Mouse (Mus musculus) brain, adult 2 months (tissue): ENCODE measurements at regions not wholly inside any gene's neighbourhood (a gene's known extent, or its start where the extent isn't known, plus 50 kb on each side); places are given as distances from the start of the nearest gene placed in this dataset.

Experiments used
- DNase-seq: peaks from one replicate; pipeline ENCODE4 v3.0.0; 2011; ENCODE audit warnings: low read depth, low spot score

- no peak for DNase-seq
These were observed 96.1 kb downstream of the Cct6b start for GRCm38 (mm10) chr11:82668026-82668425.

GRCm38 (mm10) chr11:82664076-82664475, 100.0 kb downstream of the Cct6b start:
- DNase-seq: peak; percentile 72

DNA sequence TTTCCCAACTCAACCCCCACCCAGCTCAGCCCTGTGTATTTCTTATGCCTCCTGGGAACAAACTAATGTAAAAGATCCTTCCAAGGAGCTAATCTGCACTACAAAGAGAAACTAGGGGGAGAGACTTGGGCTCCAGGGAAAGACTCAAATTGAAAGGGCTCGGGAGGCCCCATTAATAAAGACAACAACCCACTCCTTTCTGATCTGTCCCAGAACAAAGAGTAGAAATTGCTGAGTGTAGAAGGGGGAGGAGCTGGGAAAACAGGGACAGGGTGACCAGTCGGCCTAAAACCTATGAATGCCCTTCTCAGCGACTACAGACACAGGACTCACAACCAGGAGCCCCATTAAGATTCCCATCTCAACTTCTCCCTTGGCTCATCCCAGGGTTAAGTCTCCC, 102.0 kb downstream of the Cct6b start:
- DNase-seq: no peak

DNA sequence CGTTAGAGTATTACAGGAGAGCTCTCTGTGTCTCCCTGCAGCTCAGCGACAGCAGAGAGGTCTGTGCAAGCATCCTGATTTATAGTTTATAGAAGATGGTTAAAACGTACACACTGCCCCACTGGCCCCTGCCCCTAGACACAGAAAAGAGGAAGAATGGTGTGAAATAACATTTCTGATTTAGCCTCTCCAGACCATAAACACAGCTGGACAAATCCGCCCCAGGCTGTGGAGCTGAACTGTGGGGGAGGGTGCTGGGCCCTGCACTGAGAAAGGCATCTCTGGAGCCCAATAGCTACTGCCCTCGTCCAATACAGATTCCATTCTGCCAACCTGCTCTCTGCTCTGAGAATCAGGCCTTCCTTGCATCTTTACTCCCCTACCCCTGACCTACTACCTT, 112.4 kb downstream of the Cct6b start:
- no peak for DNase-seq

GRCm38 (mm10) chr11:82638513-82638912, 125.6 kb downstream of the Cct6b start:
- DNase-seq: no peak

DNA sequence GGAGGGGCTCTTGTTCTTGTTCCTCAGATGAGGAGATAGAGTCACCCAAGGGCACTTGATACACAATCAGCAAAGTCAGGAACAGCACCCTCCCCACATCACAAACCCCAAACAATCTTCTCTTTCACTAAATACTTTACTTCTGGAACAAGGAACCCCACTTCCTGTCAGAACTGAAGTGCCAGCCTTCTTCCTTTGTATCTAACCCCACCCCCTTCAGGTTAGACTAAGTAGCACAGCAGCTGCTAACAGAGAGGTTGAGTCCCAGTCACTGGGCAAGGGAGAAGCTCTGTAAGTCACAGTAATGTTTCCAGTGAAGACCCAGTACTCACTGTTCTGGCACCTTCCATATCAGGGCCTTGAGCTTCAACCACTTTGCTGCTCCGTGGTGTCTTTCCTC, 131.9 kb downstream of the Cct6b start:
- no peak for DNase-seq

DNA sequence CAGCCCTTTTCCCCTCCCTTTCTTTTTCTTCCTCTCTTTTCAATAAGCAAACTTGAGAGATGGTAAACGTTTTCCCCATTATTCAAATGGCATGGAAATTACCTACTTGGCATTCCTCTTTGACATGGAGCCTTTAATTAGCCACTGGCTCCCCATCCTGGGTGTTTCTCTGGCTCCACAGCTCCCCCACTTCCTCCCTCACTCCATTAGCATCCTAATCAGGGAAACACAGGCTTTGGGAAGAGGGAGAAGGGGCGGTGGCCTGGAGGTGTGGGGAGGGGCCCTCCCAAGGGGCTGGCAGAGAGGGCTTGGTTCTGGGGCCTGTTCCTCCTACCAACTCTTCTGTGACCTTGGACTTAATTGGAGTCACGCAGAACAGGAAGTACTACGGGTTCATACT, 132.7 kb downstream of the Cct6b start:
- peak; percentile 52 for DNase-seq

DNA sequence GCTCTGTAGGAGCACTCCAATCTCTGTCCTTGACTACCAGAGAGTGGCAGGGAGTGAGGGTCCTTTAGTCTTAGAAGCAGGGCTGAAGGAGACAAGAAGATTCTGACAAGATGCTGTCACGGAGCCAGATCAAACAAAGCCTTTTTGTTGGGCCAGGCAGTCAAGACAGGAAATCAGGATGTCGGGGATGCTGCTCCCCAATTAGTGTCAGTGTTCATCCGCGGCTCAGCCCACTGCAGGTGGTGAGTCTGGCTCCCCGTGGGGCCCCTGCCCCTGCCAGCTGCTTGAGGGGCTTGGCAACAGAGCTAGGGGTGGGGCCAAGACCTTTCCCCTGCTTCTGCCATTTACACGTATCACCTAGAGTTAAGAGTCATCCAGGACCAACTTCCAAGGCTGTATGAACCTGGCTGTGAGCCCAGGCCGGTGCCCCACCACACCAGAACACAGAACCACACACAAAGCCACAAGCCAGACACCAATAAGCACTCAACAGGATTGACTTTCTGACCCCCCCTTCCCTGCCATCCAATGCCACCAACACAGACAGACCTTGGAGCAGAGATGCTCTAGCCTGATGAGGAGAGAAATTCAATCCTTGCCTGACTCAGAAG, 137.5 kb downstream of the Cct6b start:
- DNase-seq: no peak

GRCm38 (mm10) chr11:82621061-82621460, 143.1 kb downstream of the Cct6b start:
- no peak for DNase-seq

DNA sequence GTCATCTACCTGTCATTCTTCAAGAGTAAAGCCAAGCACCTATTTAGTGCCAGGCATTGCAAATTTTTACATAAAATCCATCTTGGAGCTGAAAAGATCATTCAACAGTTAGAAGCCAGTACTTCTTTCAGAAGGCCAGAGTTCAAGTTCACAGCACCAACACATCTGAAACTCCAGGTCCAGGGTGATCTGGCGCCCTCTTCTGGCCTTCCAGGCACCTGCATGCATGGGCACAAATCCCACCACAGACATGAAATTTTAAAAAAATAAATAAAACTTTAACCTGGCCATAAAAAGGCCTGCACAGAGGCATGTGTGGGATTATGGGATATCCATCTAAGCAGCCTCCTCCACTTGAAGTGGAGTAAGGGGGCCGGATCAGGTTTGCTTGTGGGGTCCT, 144.7 kb downstream of the Cct6b start:
- no peak for DNase-seq

DNA sequence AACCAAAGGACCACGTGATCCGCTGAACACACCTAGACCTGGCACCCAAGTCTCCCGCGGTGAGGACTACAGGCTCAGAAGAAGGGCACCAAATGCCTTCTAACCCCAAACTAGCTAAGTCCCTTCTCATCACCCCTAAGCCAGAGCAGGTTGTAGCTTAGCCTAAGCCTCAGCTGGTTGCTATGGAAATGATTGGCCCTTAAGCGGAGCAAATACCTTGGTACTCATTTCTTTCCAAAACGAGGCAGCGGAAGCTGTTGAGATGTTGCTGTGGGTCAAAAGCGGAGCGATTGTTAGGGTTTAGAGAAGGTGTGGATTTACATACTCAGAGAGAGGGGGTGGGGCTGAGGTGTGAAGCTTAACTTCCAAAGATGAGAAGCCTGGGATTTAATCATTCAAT, 145.7 kb downstream of the Cct6b start:
- DNase-seq: peak; percentile 35

DNA sequence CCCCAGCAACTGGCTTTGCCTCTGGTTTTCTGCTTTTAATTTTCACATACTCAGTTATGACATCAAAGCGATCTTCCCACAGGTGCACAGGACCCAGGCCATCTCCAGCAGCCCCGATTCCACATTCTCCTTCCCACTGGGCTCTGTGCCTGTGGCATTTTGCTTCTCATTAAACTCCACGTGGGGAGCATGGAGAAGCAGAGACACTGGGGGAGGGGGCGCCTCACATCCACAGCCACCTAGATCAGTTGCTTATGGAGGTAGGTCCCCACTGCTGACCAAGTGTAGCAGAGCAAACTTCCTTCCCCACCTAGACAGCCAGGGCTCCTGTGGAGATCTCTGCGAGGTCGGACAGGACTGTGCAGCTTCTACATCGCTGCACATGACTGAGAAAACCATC, 147.3 kb downstream of the Cct6b start:
- DNase-seq: no peak

- no peak for DNase-seq
These were observed 149.8 kb downstream of the Cct6b start for GRCm38 (mm10) chr11:82614356-82614755.

GRCm38 (mm10) chr11:82613503-82613902, 150.6 kb downstream of the Cct6b start:
- peak; percentile 82 for DNase-seq

- peak; percentile 83 for DNase-seq
These were observed 152.1 kb downstream of the Cct6b start for GRCm38 (mm10) chr11:82612026-82612425.

DNA sequence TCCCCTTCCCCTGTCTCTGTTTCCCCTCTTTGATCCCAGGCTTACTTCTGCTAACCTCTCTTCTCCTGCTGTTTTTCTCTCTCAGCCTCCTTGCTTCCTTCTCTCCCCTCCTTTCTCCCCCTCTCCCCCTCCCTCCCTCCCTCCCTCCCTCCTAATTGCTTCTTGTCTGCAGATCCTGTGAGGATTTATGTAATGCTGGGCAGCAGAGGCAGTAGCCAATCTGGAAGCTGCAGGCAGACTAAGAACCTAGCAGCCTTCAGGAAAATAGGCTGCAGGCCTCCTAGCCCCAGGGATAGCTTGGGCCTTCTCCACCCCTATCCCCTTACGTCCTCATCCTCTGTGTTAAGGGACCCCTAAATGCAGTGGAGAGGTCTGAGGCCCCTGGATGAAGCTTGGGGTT, 155.2 kb downstream of the Cct6b start:
- DNase-seq: peak; percentile 73

DNA sequence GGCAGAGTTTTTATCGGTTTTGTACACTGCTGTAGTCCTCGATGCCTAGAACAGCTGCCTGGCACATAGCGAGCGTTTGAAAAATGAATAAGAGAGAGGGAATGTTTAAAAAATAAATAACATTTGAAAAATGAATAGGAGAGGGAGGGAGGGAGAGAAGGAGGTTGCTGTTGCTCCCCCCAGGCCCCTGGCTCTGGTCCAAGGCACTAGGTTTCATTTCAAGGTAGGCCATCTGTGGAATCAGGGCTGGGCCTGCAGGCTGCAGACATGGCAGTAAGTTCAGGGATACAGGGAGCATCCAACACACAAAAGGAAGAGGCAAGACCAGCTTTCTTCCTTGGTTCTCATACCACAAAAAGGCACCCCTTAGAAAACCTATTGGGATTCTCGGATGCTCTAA, 156.5 kb downstream of the Cct6b start:
- no peak for DNase-seq

- DNase-seq: no peak
These were observed 159.8 kb downstream of the Cct6b start for GRCm38 (mm10) chr11:82604251-82604835.

GRCm38 (mm10) chr11:82602818-82603217, 161.3 kb downstream of the Cct6b start:
- DNase-seq: peak; percentile 64

GRCm38 (mm10) chr11:82602250-82602649, 161.9 kb downstream of the Cct6b start:
- DNase-seq: no peak

DNA sequence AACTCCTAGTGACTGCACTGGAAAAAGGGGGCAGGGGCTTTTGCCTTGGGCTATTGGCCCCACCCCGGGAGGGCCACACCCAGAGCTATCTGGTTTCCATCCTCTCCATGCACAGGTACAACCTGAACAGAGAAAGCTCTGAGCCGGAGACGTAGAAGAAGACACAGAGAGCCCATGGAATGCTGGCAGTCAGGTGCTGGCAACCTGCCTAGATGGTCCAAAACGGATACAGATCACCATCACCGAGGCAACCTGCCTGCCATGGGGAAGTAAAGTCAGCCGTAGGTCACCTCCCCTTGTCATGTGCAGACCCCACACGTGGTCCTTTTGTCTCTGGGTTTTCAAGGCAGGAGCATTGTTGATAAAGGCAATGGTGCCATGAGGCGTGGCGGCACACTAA, 164.0 kb downstream of the Cct6b start:
- no peak for DNase-seq

DNA sequence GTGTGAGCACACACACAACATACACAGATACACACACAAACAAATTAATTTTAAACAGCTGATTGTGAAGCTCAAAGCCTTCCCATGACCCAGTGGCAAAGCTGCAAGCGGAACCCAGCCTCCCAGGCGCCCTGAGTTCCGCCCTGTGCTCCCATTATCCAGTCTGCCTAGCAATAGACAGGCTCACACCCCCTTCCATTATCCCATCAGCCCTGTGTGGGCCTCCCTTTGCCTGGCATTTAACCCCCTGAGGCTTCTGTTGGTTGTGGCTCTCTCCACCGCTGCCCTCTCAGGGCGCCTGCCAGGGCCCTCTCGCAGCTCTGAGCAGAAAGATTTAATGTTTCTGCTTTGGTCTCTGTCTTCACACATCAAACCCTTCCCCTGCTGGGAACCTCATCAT, 166.4 kb downstream of the Cct6b start:
- no peak for DNase-seq

GRCm38 (mm10) chr11:82596801-82597200, 167.3 kb downstream of the Cct6b start:
- peak; percentile 54 for DNase-seq

- DNase-seq: peak; percentile 63
These were observed 174.4 kb downstream of the Cct6b start for GRCm38 (mm10) chr11:82589761-82590160.
